Mouse (Mus musculus): Measurements from ENCODE around the gene Runx3. TPM values are rescaled to one million over a fixed set of nuclear protein-coding genes. Genes with fewer than 3 reads are reported as not detected.
"Not testable (repeated sequence)": the region's sequence is repeated elsewhere in the genome, so short reads cannot be mapped to it uniquely, and the experiment has no call there.

Runx3 gene
- polyA plus RNA-seq, 1 experiment = 2.5 TPM

- 67% methylated on average over 3 of the region's 3 CpGs for WGBS
Observed at GRCm38 (mm10) chr4:135160168-135160567, 39.7 kb downstream of the Runx3 start.

GRCm38 (mm10) chr4:135161441-135161840, 41.0 kb downstream of the Runx3 start:
- WGBS = 81% methylated on average over 11 of the region's 11 CpGs
- DNase-seq (ENCODE audit: low read depth, low spot score) = no peak

More at GRCm38 (mm10) chr4:135160168-135160567, 39.7 kb downstream of the Runx3 start:
- no peak for DNase-seq (ENCODE audit: low read depth, low spot score)

- WGBS = 78% methylated on average over 6 of the region's 6 CpGs
- DNase-seq (ENCODE audit: low read depth, low spot score) = no peak
Observed at GRCm38 (mm10) chr4:135165761-135166160, 45.3 kb downstream of the Runx3 start.

GRCm38 (mm10) chr4:135166413-135167225, 46.2 kb downstream of the Runx3 start:
- DNase-seq (ENCODE audit: low read depth, low spot score) = no peak
- 32% methylated on average over 23 of the region's 23 CpGs for WGBS

GRCm38 (mm10) chr4:135167816-135168527, 47.5 kb downstream of the Runx3 start:
- WGBS = 52% methylated on average over 7 of the region's 7 CpGs

GRCm38 (mm10) chr4:135169096-135169495, 48.6 kb downstream of the Runx3 start:
- 78% methylated on average over 10 of the region's 10 CpGs for WGBS
- DNase-seq (ENCODE audit: low read depth, low spot score) = no peak

More at GRCm38 (mm10) chr4:135167816-135168527, 47.5 kb downstream of the Runx3 start:
- no peak for DNase-seq (ENCODE audit: low read depth, low spot score)

GRCm38 (mm10) chr4:135169501-135169900, 49.0 kb downstream of the Runx3 start:
- 58% methylated on average over 4 of the region's 4 CpGs for WGBS
- no peak for DNase-seq (ENCODE audit: low read depth, low spot score)

GRCm38 (mm10) chr4:135171304-135171875, 50.9 kb downstream of the Runx3 start:
- no peak for DNase-seq (ENCODE audit: low read depth, low spot score)
- 72% methylated on average over 12 of the region's 12 CpGs for WGBS

- WGBS = 31% methylated on average over 38 of the region's 38 CpGs
- no peak for DNase-seq (ENCODE audit: low read depth, low spot score)
Observed at GRCm38 (mm10) chr4:135175406-135176120, 55.1 kb downstream of the Runx3 start.

- DNase-seq (ENCODE audit: low read depth, low spot score) = no peak
Observed at GRCm38 (mm10) chr4:135177568-135177967, 57.1 kb downstream of the Runx3 start.

GRCm38 (mm10) chr4:135179077-135179481, 58.6 kb downstream of the Runx3 start:
- 39% methylated on average over 5 of the region's 5 CpGs for WGBS
- no peak for DNase-seq (ENCODE audit: low read depth, low spot score)

- 80% methylated on average over 4 of the region's 4 CpGs for WGBS
- DNase-seq (ENCODE audit: low read depth, low spot score) = no peak
Observed at GRCm38 (mm10) chr4:135181819-135182218, 61.4 kb downstream of the Runx3 start.

GRCm38 (mm10) chr4:135184277-135184676, 63.8 kb downstream of the Runx3 start:
- DNase-seq (ENCODE audit: low read depth, low spot score) = not testable (repeated sequence)
- 96% methylated on average over 7 of the region's 13 CpGs for WGBS

- WGBS = 77% methylated on average over 12 of the region's 12 CpGs
- DNase-seq (ENCODE audit: low read depth, low spot score) = no peak
Observed at GRCm38 (mm10) chr4:135189452-135190008, 69.1 kb downstream of the Runx3 start.

- no peak for DNase-seq (ENCODE audit: low read depth, low spot score)
- 83% methylated on average over 1 of the region's 1 CpGs for WGBS
Observed at GRCm38 (mm10) chr4:135190364-135190763, 69.9 kb downstream of the Runx3 start.

- 64% methylated on average over 1 of the region's 1 CpGs for WGBS
Observed at GRCm38 (mm10) chr4:135191185-135191584, 70.7 kb downstream of the Runx3 start.

GRCm38 (mm10) chr4:135191604-135192003, 71.2 kb downstream of the Runx3 start:
- DNase-seq (ENCODE audit: low read depth, low spot score) = no peak
- 66% methylated on average over 11 of the region's 11 CpGs for WGBS

More at GRCm38 (mm10) chr4:135191185-135191584, 70.7 kb downstream of the Runx3 start:
- DNase-seq (ENCODE audit: low read depth, low spot score) = no peak

- 69% methylated on average over 5 of the region's 5 CpGs for WGBS
- no peak for DNase-seq (ENCODE audit: low read depth, low spot score)
Observed at GRCm38 (mm10) chr4:135192841-135193240, 72.4 kb downstream of the Runx3 start.

- WGBS = 47% methylated on average over 8 of the region's 8 CpGs
- no peak for DNase-seq (ENCODE audit: low read depth, low spot score)
Observed at GRCm38 (mm10) chr4:135197857-135198256, 77.4 kb downstream of the Runx3 start.

Measured in large intestine, adult 2 months (tissue).